Mouse (Mus musculus) left cerebral cortex, postnatal 10 days (tissue): ENCODE data around the gene Gm13691. TPM values are rescaled to one million over a fixed set of nuclear protein-coding genes. Genes with fewer than 3 reads are reported as not detected.
"Not testable (repeated sequence)": the region's sequence is repeated elsewhere in the genome, so short reads cannot be mapped to it uniquely, and the experiment has no call there.

Experiments
- DNase-seq, 2 experiments: peaks; one replicate each; pipeline ENCODE4 v3.0.0; 2021 to 2022; ENCODE audit warnings: low spot score in 2 of 2, mixed read lengths in 1 of 2; ENCODE audit errors: extremely low spot score in 1 of 2
- intact Hi-C: fragments of 180-260 bp; cut with DNase I; formaldehyde crosslinking; loops from one replicate; pipeline ENCODE4 v1.15.1; 2025
- total RNA-seq, 2 experiments: library from RNA; stranded (reverse); gene quantifications; 2 replicates each; pipeline ENCODE4 v1.2.3; 2021

Gm13691 gene
- total RNA-seq, result 1 to 10 TPM; 1.4 to 1.5 TPM

DNA sequence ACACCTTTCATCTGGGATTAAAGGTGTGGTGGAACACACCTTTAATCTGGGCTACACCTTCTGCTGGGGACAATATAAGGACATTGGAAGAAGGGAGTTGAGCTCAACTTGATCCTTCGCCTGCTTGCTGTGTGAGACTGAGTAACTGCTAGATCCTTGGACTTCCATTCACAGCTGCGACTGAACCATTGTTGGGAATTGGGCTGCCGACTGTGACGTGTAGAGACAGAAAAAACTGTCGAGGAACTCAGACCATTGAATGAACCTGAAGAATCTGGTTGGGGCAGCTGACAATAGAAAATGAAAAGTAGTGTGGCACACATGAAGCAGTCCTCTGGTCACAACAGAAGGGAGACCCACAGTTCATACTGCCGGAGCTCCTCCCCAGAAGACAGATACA, at the start of gene Gm13691:
Gm13691 (plus strand) TSS at position 301 of the 400 bp plus-strand sequence.
- DNase-seq, result not testable (repeated sequence)

DNA sequence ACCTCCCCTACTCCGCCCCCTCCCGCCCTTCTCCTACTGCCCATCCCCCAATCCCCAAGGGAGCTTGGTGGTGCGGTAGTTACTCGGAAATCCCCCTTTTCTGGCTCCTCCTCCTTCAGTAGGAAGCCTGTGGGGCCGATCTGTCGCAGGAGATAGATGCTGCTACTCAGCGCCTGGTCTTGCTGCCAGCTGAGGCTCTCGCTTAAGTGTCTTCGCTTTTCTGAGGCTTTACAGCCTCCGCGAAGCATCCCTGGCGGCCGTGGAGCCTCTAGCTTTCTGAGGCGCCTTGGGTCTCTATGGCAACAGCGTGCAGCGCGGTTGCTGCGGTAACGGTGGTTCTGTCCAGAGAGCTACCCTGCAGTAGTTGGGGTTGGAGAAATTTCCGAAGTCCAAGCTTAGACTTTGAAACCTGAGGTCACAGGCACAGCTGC, 49.4 kb upstream of the Gm13691 start, which contains the start of gene Zswim2:
Zswim2 (minus strand) TSS at position 298 of the 431 bp plus-strand sequence.
- peak; percentile 84 to 89 for DNase-seq
- intact Hi-C loops, result no loop called here

More for the DNA sequence above, at the start of gene Gm13691:
- intact Hi-C loops, result not testable (repeated sequence)

DNA sequence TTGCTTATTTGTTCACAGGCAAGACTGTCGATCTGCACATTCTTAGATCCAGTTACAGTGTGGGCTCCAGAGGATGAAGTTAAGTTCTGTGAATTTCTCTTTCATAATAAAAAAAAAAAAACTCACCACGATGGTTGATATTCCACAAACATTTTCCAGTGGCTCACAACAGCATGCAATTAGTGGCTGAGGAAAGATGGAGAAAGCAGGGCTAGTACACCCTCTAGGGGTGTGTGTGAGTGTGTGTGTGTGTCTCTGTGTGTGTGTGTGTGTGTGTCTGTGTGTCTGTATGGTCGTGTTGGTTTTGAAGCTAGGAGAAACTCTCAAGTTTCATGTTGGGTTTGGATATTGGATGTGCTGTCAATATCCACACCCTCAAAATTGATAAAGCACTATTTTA, 49.0 kb upstream of the Gm13691 start:
- intact Hi-C loops, result no loop called here
- DNase-seq, result no peak

DNA sequence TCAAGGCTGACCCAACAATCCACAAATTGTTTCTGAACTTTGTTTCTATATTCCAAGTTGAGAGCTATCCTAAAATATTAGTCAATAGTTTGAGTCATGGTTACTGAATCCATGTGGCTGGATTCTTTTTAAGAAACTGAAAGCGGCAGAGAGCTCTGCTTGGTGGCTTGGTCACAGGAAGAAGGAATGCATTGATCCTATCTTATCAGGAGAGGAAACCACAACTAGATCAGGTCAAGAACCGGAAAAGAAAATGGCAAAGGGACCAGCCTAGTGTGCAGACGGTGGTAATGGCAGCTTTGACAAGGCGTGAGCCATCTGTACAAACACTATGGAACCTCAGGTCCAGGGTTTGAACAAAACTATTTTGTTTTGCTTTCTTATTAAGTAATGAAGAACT, 48.6 kb upstream of the Gm13691 start:
- no peak for DNase-seq
- intact Hi-C loops, result no loop called here

DNA sequence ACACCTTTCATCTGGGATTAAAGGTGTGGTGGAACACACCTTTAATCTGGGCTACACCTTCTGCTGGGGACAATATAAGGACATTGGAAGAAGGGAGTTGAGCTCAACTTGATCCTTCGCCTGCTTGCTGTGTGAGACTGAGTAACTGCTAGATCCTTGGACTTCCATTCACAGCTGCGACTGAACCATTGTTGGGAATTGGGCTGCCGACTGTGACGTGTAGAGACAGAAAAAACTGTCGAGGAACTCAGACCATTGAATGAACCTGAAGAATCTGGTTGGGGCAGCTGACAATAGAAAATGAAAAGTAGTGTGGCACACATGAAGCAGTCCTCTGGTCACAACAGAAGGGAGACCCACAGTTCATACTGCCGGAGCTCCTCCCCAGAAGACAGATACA, 35.0 kb upstream of the Gm13691 start, which contains the start of gene Gm13698:
Gm13698 (plus strand) TSS at position 301 of the 400 bp plus-strand sequence.
- intact Hi-C loops, DNase-seq: not testable (repeated sequence)

DNA sequence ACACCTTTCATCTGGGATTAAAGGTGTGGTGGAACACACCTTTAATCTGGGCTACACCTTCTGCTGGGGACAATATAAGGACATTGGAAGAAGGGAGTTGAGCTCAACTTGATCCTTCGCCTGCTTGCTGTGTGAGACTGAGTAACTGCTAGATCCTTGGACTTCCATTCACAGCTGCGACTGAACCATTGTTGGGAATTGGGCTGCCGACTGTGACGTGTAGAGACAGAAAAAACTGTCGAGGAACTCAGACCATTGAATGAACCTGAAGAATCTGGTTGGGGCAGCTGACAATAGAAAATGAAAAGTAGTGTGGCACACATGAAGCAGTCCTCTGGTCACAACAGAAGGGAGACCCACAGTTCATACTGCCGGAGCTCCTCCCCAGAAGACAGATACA, 29.1 kb upstream of the Gm13691 start, which contains the start of gene Gm13693:
Gm13693 (plus strand) TSS at position 301 of the 400 bp plus-strand sequence.
- DNase-seq, intact Hi-C loops: not testable (repeated sequence)

DNA sequence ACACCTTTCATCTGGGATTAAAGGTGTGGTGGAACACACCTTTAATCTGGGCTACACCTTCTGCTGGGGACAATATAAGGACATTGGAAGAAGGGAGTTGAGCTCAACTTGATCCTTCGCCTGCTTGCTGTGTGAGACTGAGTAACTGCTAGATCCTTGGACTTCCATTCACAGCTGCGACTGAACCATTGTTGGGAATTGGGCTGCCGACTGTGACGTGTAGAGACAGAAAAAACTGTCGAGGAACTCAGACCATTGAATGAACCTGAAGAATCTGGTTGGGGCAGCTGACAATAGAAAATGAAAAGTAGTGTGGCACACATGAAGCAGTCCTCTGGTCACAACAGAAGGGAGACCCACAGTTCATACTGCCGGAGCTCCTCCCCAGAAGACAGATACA, 23.3 kb upstream of the Gm13691 start, which contains the start of gene Gm13695:
Gm13695 (plus strand) TSS at position 301 of the 400 bp plus-strand sequence.
- DNase-seq, intact Hi-C loops: not testable (repeated sequence)

DNA sequence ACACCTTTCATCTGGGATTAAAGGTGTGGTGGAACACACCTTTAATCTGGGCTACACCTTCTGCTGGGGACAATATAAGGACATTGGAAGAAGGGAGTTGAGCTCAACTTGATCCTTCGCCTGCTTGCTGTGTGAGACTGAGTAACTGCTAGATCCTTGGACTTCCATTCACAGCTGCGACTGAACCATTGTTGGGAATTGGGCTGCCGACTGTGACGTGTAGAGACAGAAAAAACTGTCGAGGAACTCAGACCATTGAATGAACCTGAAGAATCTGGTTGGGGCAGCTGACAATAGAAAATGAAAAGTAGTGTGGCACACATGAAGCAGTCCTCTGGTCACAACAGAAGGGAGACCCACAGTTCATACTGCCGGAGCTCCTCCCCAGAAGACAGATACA, 17.5 kb upstream of the Gm13691 start, which contains the start of gene Gm13696:
Gm13696 (plus strand) TSS at position 301 of the 400 bp plus-strand sequence.
- DNase-seq, intact Hi-C loops: not testable (repeated sequence)

DNA sequence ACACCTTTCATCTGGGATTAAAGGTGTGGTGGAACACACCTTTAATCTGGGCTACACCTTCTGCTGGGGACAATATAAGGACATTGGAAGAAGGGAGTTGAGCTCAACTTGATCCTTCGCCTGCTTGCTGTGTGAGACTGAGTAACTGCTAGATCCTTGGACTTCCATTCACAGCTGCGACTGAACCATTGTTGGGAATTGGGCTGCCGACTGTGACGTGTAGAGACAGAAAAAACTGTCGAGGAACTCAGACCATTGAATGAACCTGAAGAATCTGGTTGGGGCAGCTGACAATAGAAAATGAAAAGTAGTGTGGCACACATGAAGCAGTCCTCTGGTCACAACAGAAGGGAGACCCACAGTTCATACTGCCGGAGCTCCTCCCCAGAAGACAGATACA, 11.7 kb upstream of the Gm13691 start, which contains the start of gene Gm13694:
Gm13694 (plus strand) TSS at position 301 of the 400 bp plus-strand sequence.
- DNase-seq, intact Hi-C loops: not testable (repeated sequence)

DNA sequence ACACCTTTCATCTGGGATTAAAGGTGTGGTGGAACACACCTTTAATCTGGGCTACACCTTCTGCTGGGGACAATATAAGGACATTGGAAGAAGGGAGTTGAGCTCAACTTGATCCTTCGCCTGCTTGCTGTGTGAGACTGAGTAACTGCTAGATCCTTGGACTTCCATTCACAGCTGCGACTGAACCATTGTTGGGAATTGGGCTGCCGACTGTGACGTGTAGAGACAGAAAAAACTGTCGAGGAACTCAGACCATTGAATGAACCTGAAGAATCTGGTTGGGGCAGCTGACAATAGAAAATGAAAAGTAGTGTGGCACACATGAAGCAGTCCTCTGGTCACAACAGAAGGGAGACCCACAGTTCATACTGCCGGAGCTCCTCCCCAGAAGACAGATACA, 5.9 kb upstream of the Gm13691 start, which contains the start of gene Gm13697:
Gm13697 (plus strand) TSS at position 301 of the 400 bp plus-strand sequence.
- intact Hi-C loops, DNase-seq: not testable (repeated sequence)

DNA sequence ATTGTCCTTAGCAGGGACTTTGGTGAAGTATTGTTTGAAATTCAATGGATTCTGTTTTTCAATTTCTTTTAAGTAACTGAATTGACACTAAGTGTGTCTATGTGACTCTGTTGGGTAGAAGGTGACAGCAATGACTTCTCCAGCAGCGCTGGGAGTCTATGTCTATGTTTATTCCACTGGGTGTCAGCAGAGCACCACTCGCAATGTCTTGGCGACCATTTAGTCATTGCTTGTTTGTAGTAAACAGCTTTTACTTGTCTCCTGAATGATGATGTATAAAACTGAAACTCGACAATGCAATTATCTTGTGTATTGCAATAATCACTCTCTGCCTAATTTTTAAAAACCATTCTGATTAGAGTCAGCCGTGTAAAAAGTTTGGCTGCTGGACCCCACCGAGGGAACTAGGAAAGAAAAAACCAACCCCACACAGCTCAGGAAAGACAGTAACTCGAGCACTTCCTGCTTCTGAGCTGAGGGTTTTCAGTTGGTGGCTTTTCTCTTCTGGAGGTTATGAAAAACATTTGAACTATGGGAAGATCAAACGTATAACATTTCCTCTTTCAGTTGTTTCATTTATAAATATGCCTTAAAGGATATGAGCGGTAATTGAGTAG, 3.4 kb downstream of the Gm13691 start:
- intact Hi-C loops, DNase-seq: not testable (repeated sequence)

DNA sequence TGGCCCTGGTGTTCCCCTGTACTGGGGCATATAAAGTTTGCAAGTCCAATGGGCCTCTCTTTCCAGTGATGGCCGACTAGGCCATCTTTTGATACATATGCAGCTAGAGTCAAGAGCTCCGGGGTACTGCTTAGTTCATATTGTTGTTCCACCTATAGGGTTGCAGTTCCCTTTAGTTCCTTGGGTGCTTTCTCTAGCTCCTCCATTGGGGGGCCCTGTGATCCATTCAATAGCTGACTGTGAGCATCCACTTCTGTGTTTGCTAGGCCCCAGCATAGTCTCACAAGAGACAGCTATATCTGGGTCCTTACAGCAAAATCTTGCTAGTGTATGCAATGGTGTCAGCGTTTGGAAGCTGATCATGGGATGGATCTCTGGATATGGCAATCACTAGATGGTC, 4.2 kb downstream of the Gm13691 start:
- intact Hi-C loops, DNase-seq: not testable (repeated sequence)

DNA sequence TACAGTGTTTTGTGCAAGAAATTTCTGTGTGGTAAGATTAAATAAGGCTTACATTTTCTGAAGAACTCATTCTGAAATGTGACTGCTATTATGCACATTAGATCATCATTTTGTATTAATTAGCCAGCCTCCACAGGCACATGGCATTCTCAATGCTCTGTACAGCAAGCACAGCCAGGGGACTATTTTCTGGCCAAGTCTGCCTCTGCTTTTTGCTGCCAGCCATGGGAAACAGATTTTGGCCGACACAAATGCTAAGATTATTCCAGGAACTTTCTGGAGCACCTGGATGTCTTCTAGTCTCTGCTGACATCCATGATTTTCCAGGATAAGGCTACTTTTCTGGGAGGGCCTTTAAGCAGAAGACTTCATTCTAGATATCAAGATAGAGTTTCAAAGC, 18.6 kb downstream of the Gm13691 start:
- intact Hi-C loops, result no loop called here
- DNase-seq, result no peak

DNA sequence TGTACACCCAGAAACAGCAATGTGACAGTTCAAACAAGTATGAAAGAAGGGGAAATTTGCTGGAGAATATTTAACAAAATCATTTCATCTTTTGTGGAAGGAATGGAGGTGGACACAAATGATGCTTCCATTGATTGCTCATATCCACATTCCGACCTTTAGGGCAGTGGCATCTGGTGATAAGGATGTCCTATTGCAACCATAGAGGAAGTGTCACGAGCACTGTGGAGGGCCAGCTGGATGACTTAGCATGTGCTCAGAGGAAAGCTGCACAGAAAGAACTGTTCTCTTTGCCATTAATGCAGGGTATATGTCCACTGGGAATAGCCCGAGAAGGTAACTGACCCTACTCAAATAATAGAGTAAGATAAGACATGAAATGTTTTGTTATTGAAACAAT, 19.5 kb downstream of the Gm13691 start:
- DNase-seq, result no peak
- intact Hi-C loops, result no loop called here

DNA sequence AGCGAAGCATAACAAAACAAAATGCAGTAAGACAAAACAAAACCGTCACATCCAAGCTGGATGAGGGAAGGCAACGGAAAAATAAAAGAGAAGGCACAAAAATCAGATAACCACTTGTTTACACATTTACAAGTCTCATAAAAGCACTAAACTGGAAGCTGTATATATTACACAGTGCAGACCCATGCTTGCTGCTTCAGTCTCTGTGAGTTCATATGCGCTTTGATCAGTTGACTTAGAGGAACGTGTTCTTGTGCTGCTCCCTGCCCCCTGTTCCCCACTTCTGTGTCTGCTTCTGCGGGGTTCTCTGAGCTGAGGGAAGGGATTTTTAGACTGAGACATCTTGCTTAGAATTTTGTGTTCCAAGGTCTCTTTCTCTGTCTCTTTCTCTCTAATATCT, 24.2 kb downstream of the Gm13691 start:
- intact Hi-C loops, result no loop called here
- DNase-seq, result no peak

DNA sequence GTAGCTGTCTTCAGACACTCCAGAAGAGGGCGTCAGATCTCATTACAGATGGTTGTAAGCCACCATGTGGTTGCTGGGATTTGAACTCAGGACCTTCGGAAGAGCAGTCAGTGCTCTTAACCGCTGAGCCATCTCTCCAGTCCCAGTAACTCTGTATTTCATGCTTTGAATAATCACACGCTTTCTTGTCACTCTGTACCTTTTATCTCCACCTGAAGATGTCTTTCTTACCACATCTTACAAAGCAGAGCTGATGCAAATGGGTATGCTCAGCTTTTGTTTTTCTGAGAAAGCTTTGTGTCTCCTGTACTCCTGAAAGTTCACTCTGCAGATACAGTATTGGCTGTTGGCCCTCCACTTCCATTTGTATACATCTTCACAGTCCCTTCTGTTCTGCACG, 25.9 kb downstream of the Gm13691 start:
- intact Hi-C loops, result not testable (repeated sequence)

DNA sequence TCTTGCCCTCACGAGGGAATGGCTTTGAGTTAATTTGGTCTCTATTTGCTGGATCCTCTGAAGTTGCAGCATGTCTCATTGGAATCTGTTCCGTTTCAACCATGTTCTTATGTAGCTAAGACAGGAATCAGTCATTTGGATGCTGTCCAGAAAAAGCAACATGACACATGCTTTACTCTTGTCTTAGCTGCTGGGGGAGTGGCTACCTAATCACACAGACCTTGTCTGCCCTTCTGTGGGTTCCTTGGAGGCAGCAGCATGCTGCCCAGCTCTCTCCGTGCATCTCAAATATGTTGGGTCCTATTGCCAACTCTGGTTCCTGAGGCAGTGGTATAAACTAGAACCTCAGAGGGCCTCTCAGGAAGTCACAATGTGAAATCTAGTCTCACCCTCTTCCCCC, 28.0 kb downstream of the Gm13691 start:
- intact Hi-C loops, result no loop called here
- DNase-seq, result no peak

More for the DNA sequence above, 25.9 kb downstream of the Gm13691 start:
- DNase-seq, result not testable (repeated sequence)

DNA sequence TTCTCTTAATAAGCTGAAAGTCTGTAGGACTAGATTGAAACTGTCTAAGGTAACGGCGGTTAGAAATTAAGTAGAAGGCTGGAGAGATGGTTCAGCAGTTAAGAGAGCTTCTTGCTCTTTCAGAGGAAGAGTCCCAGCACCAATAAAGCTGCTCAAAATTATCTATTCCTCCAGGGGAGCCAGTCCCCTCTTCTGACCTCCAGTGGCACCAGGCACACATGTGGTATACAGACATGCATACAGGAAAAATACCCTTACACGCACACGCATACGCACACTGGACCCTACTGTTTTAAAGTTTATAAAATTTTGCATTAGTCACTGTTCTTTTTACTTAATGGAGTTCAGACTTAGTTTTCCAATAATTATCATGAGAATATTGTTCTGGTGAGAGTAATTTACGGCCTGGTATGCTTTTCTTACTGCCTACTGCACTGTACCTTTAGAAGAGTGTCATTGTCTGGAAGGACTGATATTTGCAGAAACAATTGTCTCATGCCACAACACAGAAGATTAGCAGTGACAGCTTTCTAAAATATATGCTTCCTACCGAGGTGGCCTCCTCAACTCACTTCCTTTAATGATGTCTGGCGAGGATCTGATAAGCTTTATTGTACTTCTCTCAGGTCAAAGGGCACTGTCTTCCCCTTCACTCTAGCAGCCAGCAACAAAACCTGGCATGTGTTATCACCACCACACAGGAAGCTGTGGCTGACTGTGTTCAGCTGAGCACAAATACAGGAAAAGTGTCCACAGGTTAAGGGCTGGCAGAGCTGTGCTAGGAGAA, 29.4 kb downstream of the Gm13691 start:
- intact Hi-C loops, result no loop called here
- DNase-seq, result no peak

DNA sequence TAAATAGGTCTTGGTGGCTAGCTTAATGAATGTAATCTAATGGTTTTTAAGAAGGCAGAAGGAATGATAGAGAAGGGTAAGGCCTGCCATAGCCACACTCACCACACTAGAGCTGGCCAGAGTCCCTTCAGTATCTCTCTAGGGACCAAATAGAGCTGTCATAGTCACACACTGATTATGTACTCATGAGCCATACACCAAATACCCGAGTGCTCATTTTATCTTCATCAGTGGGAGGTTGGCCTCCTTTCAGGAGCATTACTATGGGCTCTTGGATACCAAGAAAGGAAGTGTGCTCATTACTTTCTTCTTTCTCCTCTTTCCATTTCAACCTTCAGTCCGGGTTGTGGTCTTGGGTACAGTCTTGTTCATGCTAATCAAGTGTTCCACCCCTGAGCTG, 31.6 kb downstream of the Gm13691 start:
- intact Hi-C loops, result no loop called here
- no peak for DNase-seq
